Mouse (Mus musculus) forebrain, postnatal 0 days (tissue): ENCODE measurements around the gene Znhit6. TPM values are rescaled to one million over a fixed set of nuclear protein-coding genes. Genes with fewer than 3 reads are reported as not detected.

Experiments
- ATAC-seq: fragments of 200-750 bp; cut with Nextera tagmentation; 2 replicates; pipeline ENCODE4 v1.8.0; 2017; ENCODE audit warnings: mild to moderate bottlenecking, moderate library complexity
- DNase-seq: peaks from one replicate; pipeline ENCODE4 v3.0.0-alpha.2; 2015
- H3K27ac ChIP-seq: fragments of 300-500 bp; sonication (generic); 2 replicates; pipeline ENCODE4 v1.5.1; 2014; ENCODE audit warnings: low read depth, mild to moderate bottlenecking, antibody characterized with exemption, low read length, moderate library complexity, mixed read lengths
- H3K27me3 ChIP-seq: fragments of 300-500 bp; sonication (generic); 2 replicates; pipeline ENCODE4 v1.6.1; 2014; ENCODE audit warnings: mild to moderate bottlenecking, low read length, mixed read lengths; ENCODE audit not compliant: insufficient read depth
- H3K36me3 ChIP-seq: fragments of 300-500 bp; sonication (generic); 2 replicates; pipeline ENCODE4 v1.6.1; 2014; ENCODE audit warnings: mild to moderate bottlenecking, moderate library complexity; ENCODE audit not compliant: insufficient read depth
- H3K4me1 ChIP-seq: fragments of 300-500 bp; sonication (generic); 2 replicates; pipeline ENCODE4 v1.6.1; 2014; ENCODE audit warnings: antibody characterized with exemption; ENCODE audit not compliant: insufficient read depth
- H3K4me2 ChIP-seq: fragments of 300-500 bp; sonication (generic); 2 replicates; pipeline ENCODE4 v1.6.1; 2014; ENCODE audit warnings: low read depth, mild to moderate bottlenecking, moderate library complexity
- H3K4me3 ChIP-seq: fragments of 300-500 bp; sonication (generic); 2 replicates; pipeline ENCODE4 v1.5.1; 2014; ENCODE audit warnings: low read depth, low read length, mixed read lengths
- H3K9ac ChIP-seq: fragments of 300-500 bp; sonication (generic); 2 replicates; pipeline ENCODE4 v1.6.1; 2014; ENCODE audit warnings: mild to moderate bottlenecking
- H3K9me3 ChIP-seq: fragments of 300-500 bp; sonication (generic); 2 replicates; pipeline ENCODE4 v1.6.1; 2016; ENCODE audit warnings: low read length
- CTCF ChIP-seq: sonication (generic); IDR thresholded peaks from 2 replicates; pipeline ENCODE4 v1.5.1; 2016; ENCODE audit warnings: antibody characterized with exemption, control low read depth, low read depth
- WGBS: fragments of 180-500 bp; shearing (Covaris S2); extraction: QIAGEN DNeasy Blood & Tissue Kit; methylation state at CpG from one replicate; pipeline ENCODE4 v1.1.7; 2014; 5-methylcytosine and 5-hydroxymethylcytosine counted together
- polyA plus RNA-seq: library from polyadenylated mRNA; unstranded; fragments of >200 nt; fragmentation: Nextera tagmentation; extraction: Ambion mirVana; gene quantifications from 2 replicates; pipeline ENCODE4 v1.2.1, GENCODE M21; 2015
- total RNA-seq: library from RNA; depleted of rRNA; stranded (reverse); fragments of >200 nt; gene quantifications from 2 replicates; pipeline ENCODE4 v1.2.3, GENCODE M21; 2014

The Znhit6 gene
- total and polyA plus RNA-seq, 2 experiments from 2014 or later = 15.8 to 32.6 TPM

- peak; percentile 60 for TF ChIP-seq CTCF
- Histone ChIP-seq H3K27me3 (no peaks in the 10 kb centered on the region), H3K4me3 (no peak overlapping the region), H3K4me2 (no peak overlapping the region), H3K36me3 (no peaks in the 10 kb centered on the region), H3K9me3 (no peaks in the 10 kb centered on the region), H3K4me1 (no peaks in the 10 kb centered on the region), H3K9ac (no peak overlapping the region), H3K27ac (no peak overlapping the region)
- DNase-seq (no peak), ATAC-seq (peak; percentile 49; the same call in 1 of the 2 replicates)
- 77% methylated on average over 3 of the region's 3 CpGs for WGBS
These were observed 51.8 kb downstream of the Znhit6 start for GRCm38 (mm10) chr3:145627830-145628229.

- WGBS = 29% methylated on average over 5 of the region's 5 CpGs
- no peak overlapping the region for H3K9ac ChIP-seq
- DNase-seq (no peak), ATAC-seq (no peak)
- no peaks in the 10 kb centered on the region for H3K36me3 ChIP-seq
- H3K4me3 ChIP-seq = no peak overlapping the region
- H3K27me3 ChIP-seq = no peaks in the 10 kb centered on the region
- no peak overlapping the region for H3K27ac ChIP-seq
- H3K4me2 ChIP-seq = no peak overlapping the region
- no peaks in the 10 kb centered on the region for H3K9me3 ChIP-seq
- no peaks in the 10 kb centered on the region for H3K4me1 ChIP-seq
- no peak for TF ChIP-seq CTCF
These were observed 52.6 kb downstream of the Znhit6 start for GRCm38 (mm10) chr3:145628643-145629042.

GRCm38 (mm10) chr3:145632888-145633287 lies 56.9 kb downstream of the Znhit6 start:
- H3K9me3 ChIP-seq = no peaks in the 10 kb centered on the region
- TF ChIP-seq CTCF = no peak
- no peak overlapping the region for H3K4me2 ChIP-seq
- H3K27ac ChIP-seq = no peak overlapping the region
- ATAC-seq = no peak
- H3K4me1 ChIP-seq = no peaks in the 10 kb centered on the region
- no peaks in the 10 kb centered on the region for H3K27me3 ChIP-seq
- 35% methylated on average over 6 of the region's 6 CpGs for WGBS
- no peak overlapping the region for H3K4me3 ChIP-seq
- no peaks in the 10 kb centered on the region for H3K36me3 ChIP-seq
- no peak for DNase-seq
- no peak overlapping the region for H3K9ac ChIP-seq

DNA sequence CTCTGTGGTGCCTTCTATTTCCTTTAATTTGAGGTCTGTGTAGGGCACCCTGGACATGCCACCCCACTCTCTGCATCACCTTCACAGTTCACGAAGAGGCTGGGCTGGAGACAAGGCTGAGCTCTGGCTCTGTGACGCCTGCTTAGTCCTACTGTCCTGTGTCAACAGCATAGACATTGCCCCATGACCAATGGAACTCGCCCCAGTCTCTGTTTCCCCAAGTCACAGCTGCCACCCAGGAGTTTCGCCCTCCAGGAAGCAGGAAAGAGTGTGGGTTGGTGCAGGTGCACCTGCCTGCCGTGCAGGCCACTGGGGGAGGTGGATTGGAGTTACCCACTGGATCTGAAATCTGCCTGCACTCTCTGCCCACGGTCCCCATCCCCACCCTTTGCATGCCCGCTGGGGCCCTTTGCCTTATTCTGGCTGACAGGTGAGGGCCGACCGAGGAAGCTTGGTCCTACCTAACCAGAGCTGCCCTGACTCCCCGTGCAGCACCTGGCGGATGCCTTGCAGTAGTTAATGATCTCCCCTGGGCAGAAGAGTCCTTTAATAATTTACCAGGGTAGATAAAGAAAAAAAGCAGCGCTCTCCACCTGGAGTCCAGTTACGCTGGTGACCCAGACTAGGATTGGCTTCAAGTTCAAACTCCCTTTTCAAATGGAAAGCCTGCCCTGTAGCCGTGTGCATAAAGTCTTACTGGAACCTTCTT lies 58.2 kb downstream of the Znhit6 start:
- Histone ChIP-seq H3K27ac (no peak overlapping the region), H3K4me2 (no peak overlapping the region), H3K36me3 (no peaks in the 10 kb centered on the region), H3K4me1 (no peaks in the 10 kb centered on the region), H3K4me3 (no peak overlapping the region), H3K27me3 (no peaks in the 10 kb centered on the region), H3K9ac (no peak overlapping the region), H3K9me3 (no peaks in the 10 kb centered on the region)
- DNase-seq = no peak
- ATAC-seq = no peak
- no peak for TF ChIP-seq CTCF
- 89% methylated on average over 14 of the region's 14 CpGs for WGBS

- Histone ChIP-seq H3K36me3 (no peaks in the 10 kb centered on the region), H3K4me3 (no peak overlapping the region), H3K27ac (no peak overlapping the region), H3K9me3 (no peaks in the 10 kb centered on the region), H3K9ac (no peak overlapping the region), H3K4me1 (no peaks in the 10 kb centered on the region), H3K27me3 (peaks cover 4% of the 10 kb centered on the region), H3K4me2 (no peak overlapping the region)
- TF ChIP-seq CTCF = no peak
- ATAC-seq (peak; percentile 51), DNase-seq (no peak)
- WGBS = 32% methylated on average over 4 of the region's 4 CpGs
These were observed 64.2 kb downstream of the Znhit6 start for GRCm38 (mm10) chr3:145640170-145640569.

- DNase-seq = no peak
- TF ChIP-seq CTCF = no peak
- no peak overlapping the region for H3K27ac ChIP-seq
- 46% methylated on average over 4 of the region's 4 CpGs for WGBS
- no peak overlapping the region for H3K4me3 ChIP-seq
- no peaks in the 10 kb centered on the region for H3K36me3 ChIP-seq
- no peak overlapping the region for H3K4me2 ChIP-seq
- H3K27me3 ChIP-seq = peaks cover 4% of the 10 kb centered on the region
- H3K9me3 ChIP-seq = no peaks in the 10 kb centered on the region
- ATAC-seq = no peak
- H3K4me1 ChIP-seq = no peaks in the 10 kb centered on the region
- H3K9ac ChIP-seq = no peak overlapping the region
These were observed 64.6 kb downstream of the Znhit6 start for GRCm38 (mm10) chr3:145640583-145640982.

DNA sequence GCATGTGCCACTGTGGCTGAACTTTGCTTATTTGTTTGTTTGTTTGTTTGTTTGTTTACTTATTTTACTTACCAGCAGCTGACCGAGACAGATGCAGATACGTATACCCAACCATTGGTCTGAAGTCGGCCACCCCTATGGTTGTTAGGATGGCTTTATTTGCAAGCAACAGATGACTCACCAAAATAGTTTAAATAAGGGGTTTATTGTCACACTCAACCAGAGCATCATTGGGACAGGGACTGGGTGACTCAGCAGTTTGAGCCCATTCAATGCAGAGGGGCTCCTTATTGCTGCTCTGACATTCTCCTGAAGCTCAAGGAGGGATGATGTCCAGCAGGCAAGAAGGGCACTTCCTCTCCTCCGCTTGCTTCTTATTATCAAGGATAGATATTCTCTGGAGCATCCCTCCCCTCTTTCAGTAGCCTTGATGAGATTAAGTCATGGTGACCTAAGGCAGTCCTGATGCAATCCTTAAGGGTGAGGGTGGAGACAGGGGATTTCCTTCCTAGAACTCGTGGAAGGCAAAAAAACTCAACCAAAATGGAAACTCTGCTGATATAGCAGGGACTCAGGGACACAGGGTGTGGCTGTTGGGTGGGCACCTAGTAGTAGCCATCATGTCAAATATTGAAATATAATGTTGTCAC lies 65.2 kb downstream of the Znhit6 start:
- Histone ChIP-seq H3K4me1 (no peaks in the 10 kb centered on the region), H3K36me3 (no peaks in the 10 kb centered on the region), H3K9me3 (no peaks in the 10 kb centered on the region), H3K4me3 (no peak overlapping the region), H3K4me2 (no peak overlapping the region), H3K27ac (no peak overlapping the region), H3K9ac (no peak overlapping the region), H3K27me3 (peaks cover 4% of the 10 kb centered on the region)
- ATAC-seq (no peak), DNase-seq (no peak)
- WGBS = 84% methylated on average over 5 of the region's 5 CpGs
- no peak for TF ChIP-seq CTCF
